ENCODE assay signal across 7 mouse cellular contexts in genomic region chr11:100745085-100745484, GRCm38 (mm10). TPM values are rescaled to one million over a fixed set of nuclear protein-coding genes. Genes with fewer than 3 reads are reported as not detected.
DNase-seq lines count a peak whose midpoint lies in the region; ATAC-seq lines count a peak whose summit lies in the region.

No protein-coding gene starts in this region.

- no peaks in the 10 kb centered on the region for H3K9me3 ChIP-seq in hindbrain, embryonic 11.5 days (ENCODE audit: control insufficient read depth, low read length)
- no peaks in the 10 kb centered on the region for H3K9me3 ChIP-seq in midbrain, embryonic 13.5 days

- no peaks in the 10 kb centered on the region for H3K36me3 ChIP-seq in hindbrain, embryonic 11.5 days (ENCODE audit: control insufficient read depth, insufficient read depth, low read length)
- peaks cover 42% of the 10 kb centered on the region for H3K36me3 ChIP-seq in midbrain, embryonic 13.5 days

- no peak overlapping the region for H3K9ac ChIP-seq in hindbrain, embryonic 11.5 days (ENCODE audit: low read depth, low read length)
- H3K9ac ChIP-seq in midbrain, embryonic 13.5 days (replicated peaks): no peak overlapping the region

- H3K4me3 ChIP-seq in hindbrain, embryonic 11.5 days (ENCODE audit: low read depth, low read length): no peak overlapping the region
- no peak overlapping the region for H3K4me3 ChIP-seq in midbrain, embryonic 13.5 days (replicated peaks)

- no peak overlapping the region for H3K27ac ChIP-seq in hindbrain, embryonic 11.5 days (ENCODE audit: low read depth, low read length)
- no peak overlapping the region for H3K27ac ChIP-seq in midbrain, embryonic 13.5 days

- ATAC-seq in hindbrain, embryonic 11.5 days (ENCODE audit: low FRiP score): peak; percentile 14; the same call in 1 of the 2 replicates
- ATAC-seq in midbrain, embryonic 13.5 days: peak; percentile 67; the same call in 1 of the 2 replicates

- DNase-seq in left cerebral cortex, postnatal 14 days (ENCODE audit: low spot score in 2 of 2): peak; percentile 56 to 65
- no peak for DNase-seq in left cerebral cortex, postnatal 36 days (ENCODE audit: low spot score in 2 of 2)
- peak; percentile 42 for DNase-seq in MN1 (ENCODE audit: low spot score)
- peak; percentile 62 for DNase-seq in cerebellum, adult 9-10 months
- DNase-seq in hindbrain, embryonic 11.5 days (ENCODE audit: low spot score): peak; percentile 78
- DNase-seq in thymus, postnatal 14 days: peak; percentile 66

- no peaks in the 10 kb centered on the region for H3K27me3 ChIP-seq in hindbrain, embryonic 11.5 days (ENCODE audit: control insufficient read depth, insufficient read depth, low read length)
- H3K27me3 ChIP-seq in midbrain, embryonic 13.5 days: peaks cover 14% of the 10 kb centered on the region

- H3K4me1 ChIP-seq in hindbrain, embryonic 11.5 days (replicated peaks; ENCODE audit: control insufficient read depth, insufficient read depth, low read length): no peaks in the 10 kb centered on the region
- H3K4me1 ChIP-seq in midbrain, embryonic 13.5 days (replicated peaks): no peaks in the 10 kb centered on the region

- intact Hi-C loops in left cerebral cortex, postnatal 14 days (cut with DNase I): no loop called here
- intact Hi-C loops in left cerebral cortex, postnatal 36 days (cut with DNase I): no loop called here

- no peak overlapping the region for H3K4me2 ChIP-seq in hindbrain, embryonic 11.5 days (replicated peaks; ENCODE audit: low read depth, low read length)
- no peak overlapping the region for H3K4me2 ChIP-seq in midbrain, embryonic 13.5 days (replicated peaks)

- WGBS in hindbrain, embryonic 11.5 days: 18% methylated on average over 6 of the region's 6 CpGs
- 19% methylated on average over 6 of the region's 6 CpGs for WGBS in midbrain, embryonic 13.5 days

RNA-seq across cellular contexts. Expression of gene Rab5c, which starts 7.1 kb away (rescaled TPM):
- total RNA-seq in left cerebral cortex, postnatal 14 days (2021): 100 to 1,000 TPM; 159 to 161 TPM
- 100 to 1,000 TPM; 138 to 156 TPM for total RNA-seq in left cerebral cortex, postnatal 36 days (2021)
- polyA plus RNA-seq in hindbrain, embryonic 11.5 days (2014; fragmentation: Nextera tagmentation; extraction: Ambion mirVana): 76.6 and 87.5 TPM in 2 replicates
- 27.4 and 29.5 TPM in 2 replicates for polyA plus RNA-seq in midbrain, embryonic 13.5 days (2015; fragmentation: Nextera tagmentation; extraction: Ambion mirVana)

RNA-seq across cellular contexts. Expression of gene Kcnh4, which starts 14.7 kb away (rescaled TPM):
- total RNA-seq in left cerebral cortex, postnatal 14 days (2021): 10 to 100 TPM; 10.1 to 13.7 TPM
- total RNA-seq in left cerebral cortex, postnatal 36 days (2021): 10 to 100 TPM; 12.6 to 19.1 TPM
- 3.8 and 5.7 TPM in 2 replicates for polyA plus RNA-seq in hindbrain, embryonic 11.5 days (2014; fragmentation: Nextera tagmentation; extraction: Ambion mirVana)
- polyA plus RNA-seq in midbrain, embryonic 13.5 days (2015; fragmentation: Nextera tagmentation; extraction: Ambion mirVana): 8.4 and 8.5 TPM in 2 replicates

RNA-seq across cellular contexts. Expression of gene Hcrt, which starts 17.6 kb away (rescaled TPM):
- not detected for total RNA-seq in left cerebral cortex, postnatal 14 days (2021)
- under 1 TPM; 0.59 to 0.77 TPM for total RNA-seq in left cerebral cortex, postnatal 36 days (2021)
- not detected in 2 replicates for polyA plus RNA-seq in hindbrain, embryonic 11.5 days (2014; fragmentation: Nextera tagmentation; extraction: Ambion mirVana)
- polyA plus RNA-seq in midbrain, embryonic 13.5 days (2015; fragmentation: Nextera tagmentation; extraction: Ambion mirVana): 0.30 TPM in 1 of 2 replicates, not detected in the other

RNA-seq across cellular contexts. Expression of gene Ghdc, which starts 25.7 kb away (rescaled TPM):
- total RNA-seq in left cerebral cortex, postnatal 14 days (2021): 1 to 10 TPM; 5.3 to 6.5 TPM
- 1 to 10 TPM; 6.6 to 8.0 TPM for total RNA-seq in left cerebral cortex, postnatal 36 days (2021)
- polyA plus RNA-seq in hindbrain, embryonic 11.5 days (2014; fragmentation: Nextera tagmentation; extraction: Ambion mirVana): 1.1 and 2.1 TPM in 2 replicates
- 2.9 and 4.0 TPM in 2 replicates for polyA plus RNA-seq in midbrain, embryonic 13.5 days (2015; fragmentation: Nextera tagmentation; extraction: Ambion mirVana)

RNA-seq across cellular contexts. Expression of gene Hspb9, which starts 31.4 kb away (rescaled TPM):
- not detected for total RNA-seq in left cerebral cortex, postnatal 14 days (2021)
- not detected for total RNA-seq in left cerebral cortex, postnatal 36 days (2021)
- 0.50 and 0.82 TPM in 2 replicates for polyA plus RNA-seq in hindbrain, embryonic 11.5 days (2014; fragmentation: Nextera tagmentation; extraction: Ambion mirVana)
- 0.26 TPM in 1 of 2 replicates, not detected in the other for polyA plus RNA-seq in midbrain, embryonic 13.5 days (2015; fragmentation: Nextera tagmentation; extraction: Ambion mirVana)

Comparison
In these comparisons a context has a peak if more than half of its experiments do, and no peak if none do; other contexts are left out.
1. DNase-seq: peak in left cerebral cortex, postnatal 14 days (2 of 2), MN1 (single experiment), cerebellum, adult 9-10 months (single experiment), hindbrain, embryonic 11.5 days (single experiment) and thymus, postnatal 14 days (single experiment); none in left cerebral cortex, postnatal 36 days (0 of 2).